Mouse (Mus musculus) heart, adult 2 months (tissue): ENCODE measurements around the gene Sowahb.

ENCODE experiments used
- CTCF ChIP-seq: fragments of 200-600 bp; IDR thresholded peaks from 2 replicates; pipeline ENCODE4 v1.8.1; 2022; ENCODE audit warnings: antibody characterized with exemption, mild to moderate bottlenecking, moderate library complexity
- EP300 ChIP-seq: fragments of 200-500 bp; IDR thresholded peaks from 2 replicates; pipeline ENCODE4 v1.6.1; 2011; ENCODE audit warnings: low read depth, low read length, control low read depth; ENCODE audit not compliant: insufficient read depth
- POLR2A ChIP-seq: fragments of 200-500 bp; IDR thresholded peaks from 2 replicates; pipeline ENCODE4 v1.6.1; 2011; ENCODE audit warnings: mild to moderate bottlenecking, low read depth, low read length, control low read depth; ENCODE audit not compliant: insufficient read depth

- no peak for TF ChIP-seq CTCF
- TF ChIP-seq POLR2A = no peak
- no peak for TF ChIP-seq EP300
Measured at GRCm38 (mm10) chr5:93079596-93079995, 34.8 kb upstream of the Sowahb start.
